Mouse (Mus musculus): Measurements from ENCODE around the gene Olfr643.

GRCm38 (mm10) chr7:104050745-104051144 lies 86.5 kb downstream of the Olfr643 start:
- TF ChIP-seq CTCF (IDR thresholded peaks at IDR 0.05; ENCODE audit: extremely low read depth, insufficient read depth, low read length) (no peak), POLR2A (IDR thresholded peaks at IDR 0.05; ENCODE audit: extremely low read depth, insufficient read depth, low read length) (no peak)
